Mouse (Mus musculus) skeletal muscle tissue, adult 2 months (tissue): ENCODE data around the gene Scrn3.

Source experiments
- DNase-seq: peaks from one replicate; pipeline ENCODE4 v3.0.0-alpha.2; 2012; ENCODE audit warnings: low read depth, low spot score

Gene Scrn3

GRCm38 (mm10) chr2:73274119-73274920, 38.1 kb upstream of the Scrn3 start:
- DNase-seq: no peak

GRCm38 (mm10) chr2:73275261-73276040, 37.0 kb upstream of the Scrn3 start:
- no peak for DNase-seq

- DNase-seq: no peak
Measured at GRCm38 (mm10) chr2:73276141-73276571, 36.2 kb upstream of the Scrn3 start.

GRCm38 (mm10) chr2:73277021-73277708, 35.2 kb upstream of the Scrn3 start:
- no peak for DNase-seq

- no peak for DNase-seq
Measured at GRCm38 (mm10) chr2:73277709-73278075, 34.7 kb upstream of the Scrn3 start.

GRCm38 (mm10) chr2:73278131-73278854, 34.1 kb upstream of the Scrn3 start:
- DNase-seq: peak; percentile 73

GRCm38 (mm10) chr2:73278869-73279268, 33.5 kb upstream of the Scrn3 start:
- DNase-seq: no peak

- DNase-seq: no peak
Measured at GRCm38 (mm10) chr2:73279271-73280038, 32.9 kb upstream of the Scrn3 start.

- DNase-seq: no peak
Measured at GRCm38 (mm10) chr2:73280356-73281047, 31.9 kb upstream of the Scrn3 start.

GRCm38 (mm10) chr2:73281048-73281661, 31.2 kb upstream of the Scrn3 start:
- no peak for DNase-seq

- DNase-seq: no peak
Measured at GRCm38 (mm10) chr2:73281707-73282106, 30.7 kb upstream of the Scrn3 start.

- no peak for DNase-seq
Measured at GRCm38 (mm10) chr2:73285630-73286029, 26.8 kb upstream of the Scrn3 start.

- DNase-seq: peak; percentile 28
Measured at GRCm38 (mm10) chr2:73291130-73291529, 21.3 kb upstream of the Scrn3 start.

GRCm38 (mm10) chr2:73295023-73295422, 17.4 kb upstream of the Scrn3 start:
- DNase-seq: no peak

- no peak for DNase-seq
Measured at GRCm38 (mm10) chr2:73298154-73298553, 14.2 kb upstream of the Scrn3 start.

GRCm38 (mm10) chr2:73298841-73299240, 13.6 kb upstream of the Scrn3 start:
- DNase-seq: no peak

GRCm38 (mm10) chr2:73301979-73302378, 10.4 kb upstream of the Scrn3 start:
- DNase-seq: no peak

GRCm38 (mm10) chr2:73302722-73303121, 9.7 kb upstream of the Scrn3 start:
- DNase-seq: no peak

- no peak for DNase-seq
Measured at GRCm38 (mm10) chr2:73304506-73304905, 7.9 kb upstream of the Scrn3 start.

- no peak for DNase-seq
Measured at GRCm38 (mm10) chr2:73306006-73306405, 6.4 kb upstream of the Scrn3 start.
